Mouse (Mus musculus) embryonic fibroblast, embryonic 13.5 days (primary cell): Measurements from ENCODE around the gene Slc4a4.

Source experiments
- CTCF ChIP-seq: IDR thresholded peaks from 2 replicates; pipeline ENCODE4 v1.5.1; 2011; ENCODE audit warnings: mild to moderate bottlenecking, control low read depth, low read length, moderate library complexity, borderline replicate concordance; ENCODE audit not compliant: insufficient read depth
- POLR2A ChIP-seq: IDR thresholded peaks from 2 replicates; pipeline ENCODE4 v1.6.1; 2011; ENCODE audit warnings: low read depth, mild to moderate bottlenecking, control low read depth, low read length, moderate library complexity

DNA sequence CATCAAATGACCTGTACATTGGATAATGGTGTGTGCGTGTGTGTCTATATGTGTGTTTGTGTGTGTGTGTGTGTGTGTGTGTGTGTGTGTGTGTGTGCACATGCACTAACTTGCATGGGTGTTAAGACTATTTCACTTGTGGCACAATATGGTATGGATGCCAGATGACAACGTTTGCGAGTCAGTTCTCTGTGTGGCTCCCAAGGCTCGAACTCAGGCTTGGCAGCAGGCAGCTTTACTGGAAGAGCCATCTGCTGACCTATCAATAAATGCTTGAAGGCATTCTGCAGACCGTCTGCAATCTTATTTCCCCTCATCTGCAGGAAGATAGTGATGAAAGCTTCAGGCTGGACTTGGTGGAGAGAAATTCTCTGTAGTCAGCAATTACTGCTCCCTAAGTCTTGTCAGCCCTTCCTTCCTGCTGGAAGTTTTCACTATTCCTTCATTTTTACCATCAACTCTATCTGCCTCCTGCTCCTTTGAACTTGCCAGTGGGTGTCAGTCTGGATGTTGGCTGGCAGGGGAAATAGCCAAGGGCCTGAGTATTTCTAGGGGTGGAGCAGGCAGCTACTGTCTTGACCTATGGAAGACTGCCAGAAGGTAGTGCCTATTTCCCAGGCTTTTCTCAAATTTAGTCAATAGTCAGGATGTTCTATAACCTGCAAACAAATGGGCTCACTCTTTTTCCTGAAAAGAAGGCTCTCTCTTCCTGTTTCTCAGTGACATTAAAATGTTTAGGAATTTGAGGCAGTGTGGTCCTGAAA lies 73.9 kb downstream of the Slc4a4 start:
- TF ChIP-seq CTCF (no peak), POLR2A (no peak)
